Mouse (Mus musculus): ENCODE results near the gene Smim24.
A peak's percentile ranks its signal among the peaks of the same experiment; 100 is the strongest.

Gene Smim24

DNA sequence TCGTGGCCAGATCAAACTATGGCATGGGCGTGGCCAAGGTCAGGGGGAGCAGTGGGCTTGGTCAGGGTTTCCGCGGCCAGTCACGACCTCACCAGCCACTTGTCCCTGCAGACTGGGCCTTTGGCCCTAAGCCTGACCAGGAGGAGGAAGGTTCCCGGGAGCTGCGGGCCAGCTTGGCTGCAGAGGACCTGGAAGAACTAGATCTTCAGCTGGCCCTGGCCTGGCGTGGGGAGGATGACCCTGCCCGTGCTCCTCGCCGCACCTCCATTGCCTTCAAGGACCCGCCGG is 2.2 kb upstream of the Smim24 start:
- no peak for DNase-seq (ENCODE audit: low spot score in 2 of 2)

DNA sequence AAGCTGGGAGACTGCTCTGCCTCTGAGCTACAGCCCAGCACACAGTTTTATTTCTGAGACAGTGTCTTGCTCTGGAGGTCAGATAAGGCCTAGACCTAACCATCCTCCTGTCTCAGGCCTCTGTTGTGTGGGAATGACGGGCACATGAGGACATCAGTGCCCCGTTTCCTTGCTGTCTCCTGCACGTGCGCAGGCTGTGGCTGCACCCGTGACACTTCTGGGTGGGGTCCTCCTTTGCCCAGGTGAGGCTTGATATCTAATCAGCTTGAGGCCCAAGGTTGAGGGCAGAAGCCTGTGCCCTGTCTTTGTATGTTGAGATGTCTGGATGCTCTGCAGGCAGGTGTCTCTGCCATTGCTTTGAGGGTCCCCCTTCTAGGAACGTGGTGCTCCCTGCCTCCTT is 581 bp upstream of the Smim24 start:
- no peak for DNase-seq (ENCODE audit: low spot score in 2 of 2)

DNA sequence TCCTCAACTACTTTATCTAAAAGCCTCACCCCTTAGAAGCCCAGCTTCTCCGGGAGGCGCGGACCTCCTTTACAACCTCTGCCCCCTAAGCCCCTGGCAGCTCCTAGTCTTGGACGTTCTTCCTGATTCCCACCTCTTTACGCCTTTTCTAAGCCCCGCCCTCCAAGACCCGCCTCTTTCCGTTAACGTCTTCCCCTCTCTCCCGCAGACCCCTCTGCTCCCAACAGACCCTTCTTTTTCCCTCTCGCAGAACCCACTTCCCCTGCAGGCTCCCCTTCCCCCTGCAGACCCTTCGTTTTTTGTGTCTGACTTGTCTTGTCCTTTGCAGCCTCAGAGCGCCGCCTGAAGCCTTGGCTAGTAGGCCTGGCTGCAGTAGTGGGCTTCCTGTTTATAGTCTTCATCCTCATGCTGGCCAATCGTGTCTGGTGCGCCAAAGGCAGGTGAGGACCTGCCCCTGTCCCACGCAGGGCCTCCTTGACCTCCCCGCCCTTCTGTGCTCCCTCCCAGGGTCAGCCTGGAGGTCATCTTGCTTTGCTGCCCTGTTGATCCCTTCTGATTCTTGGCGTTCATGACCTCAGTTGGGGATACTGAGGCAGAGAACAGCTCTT is 709 bp downstream of the Smim24 start:
- no peak for DNase-seq (ENCODE audit: low spot score in 2 of 2)

- DNase-seq (ENCODE audit: low spot score in 2 of 2), result no peak
These were observed 2.3 kb downstream of the Smim24 start for GRCm38 (mm10) chr10:81395127-81395526.

GRCm38 (mm10) chr10:81395865-81396264 is 3.0 kb downstream of the Smim24 start:
- DNase-seq (ENCODE audit: low spot score in 2 of 2), result no peak

DNA sequence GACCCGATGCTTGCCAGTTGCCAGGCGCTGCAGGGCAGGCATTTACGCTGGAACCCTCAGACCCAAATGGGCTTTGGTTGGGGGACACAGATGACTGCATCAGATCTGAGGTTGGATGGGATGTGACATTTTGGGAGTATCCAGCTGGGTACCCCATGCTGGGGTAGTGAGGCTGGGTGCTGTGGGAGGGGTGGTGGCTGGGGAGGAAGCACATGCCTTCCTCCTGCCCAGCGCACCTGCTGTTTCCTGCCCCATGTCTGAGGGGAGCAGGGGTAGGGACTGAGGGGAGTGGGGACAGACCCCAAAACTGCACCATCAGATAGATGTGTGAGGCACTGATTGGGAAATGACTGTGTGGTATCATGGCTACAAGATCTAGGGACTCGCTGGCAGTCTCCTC is 3.9 kb downstream of the Smim24 start:
- no peak for DNase-seq (ENCODE audit: low spot score in 2 of 2)

GRCm38 (mm10) chr10:81399296-81399695 is 6.4 kb downstream of the Smim24 start:
- no peak for DNase-seq (ENCODE audit: low spot score in 2 of 2)

GRCm38 (mm10) chr10:81399798-81400308 is 7.0 kb downstream of the Smim24 start:
- DNase-seq (ENCODE audit: low spot score in 2 of 2), result no peak

- DNase-seq (ENCODE audit: low spot score in 2 of 2), result no peak
These were observed 7.7 kb downstream of the Smim24 start for GRCm38 (mm10) chr10:81400371-81401204.

DNA sequence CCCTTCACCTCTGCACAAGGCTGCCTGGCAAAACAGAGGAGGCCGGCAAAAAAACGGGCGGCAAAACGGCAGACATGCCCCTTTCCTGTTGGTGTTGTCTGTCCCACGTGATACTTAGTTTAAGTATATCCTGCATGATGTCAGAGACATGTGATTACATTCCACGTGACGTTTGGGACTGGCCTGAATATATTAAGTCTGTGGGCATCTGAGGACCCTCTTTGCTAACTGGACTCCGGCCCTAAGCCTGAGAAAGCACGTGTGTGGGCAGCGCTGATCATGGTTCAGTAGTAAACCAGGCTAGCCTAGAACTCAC is 8.3 kb downstream of the Smim24 start:
- no peak for DNase-seq (ENCODE audit: low spot score in 2 of 2)

- DNase-seq (ENCODE audit: low spot score in 2 of 2), result peak in 1 of 2 experiments; percentile 50
These were observed 8.8 kb downstream of the Smim24 start for GRCm38 (mm10) chr10:81401521-81402226.

- no peak for DNase-seq (ENCODE audit: low spot score in 2 of 2)
These were observed 9.4 kb downstream of the Smim24 start for GRCm38 (mm10) chr10:81402227-81402765.

GRCm38 (mm10) chr10:81403511-81403910 is 10.7 kb downstream of the Smim24 start:
- no peak for DNase-seq (ENCODE audit: low spot score in 2 of 2)

- no peak for DNase-seq (ENCODE audit: low spot score in 2 of 2)
These were observed 11.2 kb downstream of the Smim24 start for GRCm38 (mm10) chr10:81404082-81404481.

DNA sequence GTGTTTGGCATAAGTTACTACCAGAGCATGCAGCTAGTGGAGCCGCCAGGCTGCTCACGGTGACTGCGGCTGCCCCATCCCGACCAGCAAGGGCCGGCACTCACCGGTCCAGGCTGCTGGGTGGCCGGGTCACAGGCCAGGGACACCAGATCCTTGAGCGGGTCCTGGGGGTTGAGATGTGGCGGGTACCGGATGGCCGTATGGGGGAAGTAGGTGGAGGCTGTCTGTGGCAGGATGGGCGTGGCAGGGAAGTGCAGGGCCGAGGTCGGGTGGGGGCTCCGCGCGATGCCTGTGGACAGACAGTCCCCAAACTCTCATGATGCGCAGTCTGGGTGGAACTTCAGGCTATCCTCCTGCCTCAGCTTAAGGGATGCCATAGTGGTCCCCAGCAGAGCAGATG is 11.9 kb downstream of the Smim24 start:
- no peak for DNase-seq (ENCODE audit: low spot score in 2 of 2)

DNA sequence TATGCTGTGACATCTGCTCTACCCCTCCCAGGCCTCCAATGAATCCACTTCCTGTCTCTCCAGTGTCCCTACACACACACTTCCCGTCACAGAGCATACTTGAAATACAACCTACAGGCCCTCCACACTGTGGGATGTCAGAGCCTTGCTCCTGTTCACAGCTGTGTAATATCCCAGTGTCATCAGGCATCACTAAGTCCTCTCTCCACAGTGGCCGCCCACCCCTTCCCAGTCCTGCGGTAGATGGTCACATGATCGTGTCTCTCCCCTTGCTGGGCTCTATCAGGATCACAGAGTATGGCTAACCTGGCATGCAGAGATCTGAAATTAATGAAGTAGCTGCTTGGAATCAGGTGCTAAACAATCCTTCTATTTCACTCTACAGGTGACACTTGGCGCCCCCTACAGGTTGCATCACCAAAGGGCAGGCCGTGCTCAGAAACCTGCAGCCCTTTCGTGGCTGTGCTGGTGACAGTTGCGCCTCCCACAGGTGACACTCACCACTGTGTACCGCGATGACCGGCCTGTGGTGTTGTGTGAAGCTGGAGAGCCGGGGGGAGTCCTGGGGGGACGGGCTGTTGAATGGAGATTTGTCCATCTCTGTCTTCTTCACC is 12.8 kb downstream of the Smim24 start:
- DNase-seq (ENCODE audit: low spot score in 2 of 2), result no peak

GRCm38 (mm10) chr10:81406504-81407440 is 13.9 kb downstream of the Smim24 start:
- DNase-seq (ENCODE audit: low spot score in 2 of 2), result no peak

DNA sequence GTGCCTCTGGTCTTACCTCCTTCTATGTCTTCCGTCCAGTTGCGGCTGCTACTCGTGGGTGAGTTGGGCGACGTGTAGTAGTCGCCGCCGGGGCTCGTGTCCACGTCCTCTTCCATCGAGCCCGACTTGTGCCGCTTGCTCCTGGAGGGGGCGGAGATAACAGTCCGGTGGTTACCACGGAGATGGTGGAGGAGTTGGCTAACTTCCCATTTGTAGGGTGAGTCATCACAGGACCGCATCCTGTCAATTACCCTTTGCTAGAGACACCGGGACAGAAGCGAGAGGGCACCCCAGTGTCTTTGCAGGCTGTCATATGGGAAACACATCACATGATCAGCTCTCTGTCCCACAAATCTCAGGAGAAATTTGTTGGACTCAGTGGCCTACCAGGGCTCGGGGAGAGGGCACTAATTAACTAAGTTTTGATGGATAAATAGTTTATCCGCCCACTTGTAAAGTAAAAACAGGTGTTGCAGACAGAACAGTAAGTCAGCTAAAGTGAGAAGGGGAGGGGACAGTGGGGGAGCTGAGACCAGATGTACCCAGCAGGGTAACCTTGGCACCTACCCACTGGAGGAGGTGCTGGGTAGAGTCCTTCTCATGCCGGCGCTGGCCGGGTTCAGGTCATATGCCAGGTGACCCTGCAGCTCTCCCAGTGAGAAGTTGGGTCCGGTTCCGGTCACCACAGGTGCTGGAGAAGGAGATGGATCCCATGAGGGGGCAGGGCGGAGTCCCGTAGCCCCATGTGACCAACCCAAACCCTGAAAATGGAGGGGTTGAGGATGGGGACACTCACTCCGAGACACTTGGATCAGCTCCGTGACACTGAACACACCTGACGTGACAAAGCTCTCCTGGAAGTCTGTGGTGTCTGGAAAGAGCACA is 14.9 kb downstream of the Smim24 start:
- peak in 1 of 2 experiments; percentile 76 for DNase-seq (ENCODE audit: low spot score in 2 of 2)

- no peak for DNase-seq (ENCODE audit: low spot score in 2 of 2)
These were observed 15.5 kb downstream of the Smim24 start for GRCm38 (mm10) chr10:81408424-81408729.

DNA sequence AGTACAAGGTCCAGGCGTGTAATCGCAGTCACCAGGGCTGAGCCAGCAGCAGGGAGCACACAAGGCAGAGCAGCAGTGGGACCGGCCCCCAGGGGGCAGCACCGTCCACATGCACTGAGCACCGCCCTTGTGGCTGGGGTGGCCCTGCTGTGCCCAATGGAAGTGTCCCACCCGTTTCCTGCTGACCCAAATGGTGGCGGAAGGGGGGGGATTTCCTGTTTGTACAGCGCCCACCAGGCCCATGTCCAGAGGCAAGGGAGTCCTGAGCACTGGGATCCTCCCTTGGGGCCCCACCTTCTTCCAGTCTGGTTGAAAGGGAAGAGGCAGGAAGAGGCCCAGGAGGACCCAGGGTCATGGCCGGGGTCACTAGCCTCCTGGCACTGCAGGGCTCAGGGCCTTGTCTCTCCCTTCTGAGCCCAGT is 16.0 kb downstream of the Smim24 start:
- peak in 1 of 2 experiments; percentile 57 for DNase-seq (ENCODE audit: low spot score in 2 of 2)

Data from right cerebral cortex, postnatal 36 days (tissue).